Mouse (Mus musculus) spleen, postnatal 14 days (tissue): ENCODE data around the gene Ppef1.
"Not testable (repeated sequence)": the region's sequence is repeated elsewhere in the genome, so short reads cannot be mapped to it uniquely, and the experiment has no call there.

ENCODE experiments used
- DNase-seq, 2 experiments: peaks; one replicate each; pipeline ENCODE4 v3.0.0; 2021 to 2022; ENCODE audit warnings: low spot score in 2 of 2

The Ppef1 gene

GRCm38 (mm10) chrX:160735650-160736049 lies at the start of gene Ppef1:
Gene Ppef1, minus strand, starts transcription at chrX:160735765.
- DNase-seq: no peak

GRCm38 (mm10) chrX:160782276-160782675 lies 46.7 kb upstream of the Ppef1 start:
- DNase-seq: no peak

GRCm38 (mm10) chrX:160773033-160773432 lies 37.5 kb upstream of the Ppef1 start:
- DNase-seq: no peak

- DNase-seq: not testable (repeated sequence)
Measured at GRCm38 (mm10) chrX:160769622-160770021, 34.1 kb upstream of the Ppef1 start.

- no peak for DNase-seq
Measured at GRCm38 (mm10) chrX:160767713-160768112, 32.1 kb upstream of the Ppef1 start, which contains the start of gene Rs1. Gene Rs1, plus strand, starts transcription at chrX:160768013.

GRCm38 (mm10) chrX:160766233-160766616 lies 30.7 kb upstream of the Ppef1 start:
- peak in 1 of 2 experiments; percentile 6 for DNase-seq

- peak; percentile 84 to 88 for DNase-seq
Measured at GRCm38 (mm10) chrX:160765389-160766232, 30.0 kb upstream of the Ppef1 start.

GRCm38 (mm10) chrX:160750808-160751207 lies 15.2 kb upstream of the Ppef1 start:
- DNase-seq: no peak

- no peak for DNase-seq
Measured at GRCm38 (mm10) chrX:160748653-160749052, 13.1 kb upstream of the Ppef1 start.

- DNase-seq: no peak
Measured at GRCm38 (mm10) chrX:160745399-160745798, 9.8 kb upstream of the Ppef1 start.

GRCm38 (mm10) chrX:160699171-160699570 lies 36.4 kb downstream of the Ppef1 start:
- no peak for DNase-seq

GRCm38 (mm10) chrX:160691559-160691958 lies 44.0 kb downstream of the Ppef1 start:
- DNase-seq: no peak

GRCm38 (mm10) chrX:160690094-160690493 lies 45.5 kb downstream of the Ppef1 start:
- no peak for DNase-seq

GRCm38 (mm10) chrX:160669992-160670391 lies 65.6 kb downstream of the Ppef1 start:
- DNase-seq: no peak

GRCm38 (mm10) chrX:160610882-160611644 lies 124.5 kb downstream of the Ppef1 start:
- DNase-seq: no peak

- no peak for DNase-seq
Measured at GRCm38 (mm10) chrX:160610482-160610881, 125.1 kb downstream of the Ppef1 start.

- peak in 1 of 2 experiments; percentile 34 for DNase-seq
Measured at GRCm38 (mm10) chrX:160609849-160610248, 125.7 kb downstream of the Ppef1 start.

GRCm38 (mm10) chrX:160603981-160604541 lies 131.5 kb downstream of the Ppef1 start:
- no peak for DNase-seq

GRCm38 (mm10) chrX:160603316-160603715 lies 132.2 kb downstream of the Ppef1 start:
- DNase-seq: no peak

- DNase-seq: no peak
Measured at GRCm38 (mm10) chrX:160602770-160603169, 132.8 kb downstream of the Ppef1 start.

- DNase-seq: no peak
Measured at GRCm38 (mm10) chrX:160601053-160601452, 134.5 kb downstream of the Ppef1 start.
